Mouse (Mus musculus): ENCODE measurements at regions not wholly inside any gene's neighbourhood (a gene's known extent, or its start where the extent isn't known, plus 50 kb on each side); places are given as distances from the start of the nearest gene placed in this dataset.
A peak's percentile ranks its signal among the peaks of the same experiment; 100 is the strongest.

DNA sequence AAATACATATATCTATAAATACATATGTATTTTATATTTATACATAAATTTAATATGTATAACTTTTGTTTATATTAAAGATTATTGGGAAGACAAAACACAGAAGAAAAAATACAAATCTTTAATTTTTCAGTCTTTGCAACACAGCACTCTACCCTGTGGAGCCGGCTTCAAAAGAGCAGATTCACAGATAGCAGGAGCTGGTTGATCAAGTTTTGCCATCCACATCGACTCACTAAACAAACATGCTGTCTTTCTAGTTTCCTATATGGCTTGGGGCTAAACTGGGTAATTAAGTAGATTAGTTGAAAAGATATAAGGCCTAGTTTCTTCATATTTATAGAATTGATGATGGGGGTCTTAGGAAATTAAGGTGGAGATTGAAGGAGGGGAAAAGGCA is 311.2 kb upstream of the Marcks start:
- DNase-seq (ENCODE audit: low spot score), result no peak
- 71% methylated on average over 2 of the region's 2 CpGs for WGBS
- Histone ChIP-seq H3K4me3 (ENCODE audit: low read depth, low read length) (no peak overlapping the region), H3K4me2 (ENCODE audit: low read depth, low read length) (no peak overlapping the region), H3K9ac (replicated peaks; ENCODE audit: low read length) (no peak overlapping the region), H3K27me3 (ENCODE audit: control insufficient read depth, insufficient read depth, low read length) (no peaks in the 10 kb centered on the region), H3K27ac (replicated peaks; ENCODE audit: low read depth, low read length) (no peak overlapping the region), H3K4me1 (ENCODE audit: control insufficient read depth, insufficient read depth, low read length) (no peaks in the 10 kb centered on the region), H3K36me3 (replicated peaks; ENCODE audit: control insufficient read depth, insufficient read depth, low read depth, low read length) (no peaks in the 10 kb centered on the region), H3K9me3 (replicated peaks; ENCODE audit: control insufficient read depth, low read length) (no peaks in the 10 kb centered on the region)
- no peak for ATAC-seq (replicated peaks; ENCODE audit: insufficient number of reproducible peaks, low FRiP score, low TSS enrichment, low read depth)

DNA sequence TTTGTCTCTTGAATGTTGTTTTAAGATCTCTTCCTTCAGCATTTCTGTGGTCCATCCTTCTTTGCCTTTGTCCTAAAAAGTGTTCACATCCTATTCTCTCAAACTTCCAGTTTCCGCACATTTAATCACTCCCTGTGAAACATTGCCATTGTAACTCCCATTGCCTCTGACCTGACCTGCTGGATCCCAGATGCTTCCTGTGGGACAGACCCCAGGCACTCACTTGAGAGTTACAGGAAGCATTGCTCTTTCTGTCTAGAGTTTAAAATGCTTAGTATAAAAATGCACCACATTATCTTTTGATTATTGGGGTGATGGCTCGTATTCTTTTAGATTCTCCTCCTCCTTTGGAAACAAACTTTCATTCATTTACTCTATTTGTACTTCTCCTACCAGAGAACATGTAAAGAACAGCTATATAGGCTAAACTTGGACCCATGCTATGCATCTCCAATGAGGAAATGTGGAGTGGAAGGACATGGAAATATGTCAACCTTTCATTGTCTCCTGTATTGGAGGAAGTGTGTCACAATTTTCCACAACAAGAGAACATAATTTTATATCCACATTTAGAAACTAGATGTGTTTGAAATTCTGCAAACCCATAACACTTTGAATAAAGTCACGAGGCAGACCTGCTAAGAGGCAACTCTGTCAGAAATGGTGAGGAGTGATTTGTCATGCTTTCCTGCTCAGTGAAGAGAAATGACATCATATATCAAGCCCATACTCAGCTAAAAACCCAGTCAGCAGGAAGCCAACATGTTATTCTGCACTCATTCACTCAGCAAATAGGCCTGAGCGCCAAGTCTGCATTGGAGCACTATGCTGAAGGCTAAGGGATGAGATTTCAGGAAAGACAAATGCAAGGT is 308.8 kb upstream of the Marcks start:
- 72% methylated on average over 4 of the region's 4 CpGs for WGBS
- H3K9ac ChIP-seq (replicated peaks; ENCODE audit: low read length), result no peak overlapping the region
- H3K27ac ChIP-seq (replicated peaks; ENCODE audit: low read depth, low read length), result no peak overlapping the region
- no peak overlapping the region for H3K4me2 ChIP-seq (ENCODE audit: low read depth, low read length)
- DNase-seq (ENCODE audit: low spot score), result no peak
- no peaks in the 10 kb centered on the region for H3K4me1 ChIP-seq (ENCODE audit: control insufficient read depth, insufficient read depth, low read length)
- no peak overlapping the region for H3K4me3 ChIP-seq (ENCODE audit: low read depth, low read length)
- no peak for ATAC-seq (replicated peaks; ENCODE audit: insufficient number of reproducible peaks, low FRiP score, low TSS enrichment, low read depth)
- no peaks in the 10 kb centered on the region for H3K9me3 ChIP-seq (replicated peaks; ENCODE audit: control insufficient read depth, low read length)
- H3K36me3 ChIP-seq (replicated peaks; ENCODE audit: control insufficient read depth, insufficient read depth, low read depth, low read length), result no peaks in the 10 kb centered on the region
- no peaks in the 10 kb centered on the region for H3K27me3 ChIP-seq (ENCODE audit: control insufficient read depth, insufficient read depth, low read length)

DNA sequence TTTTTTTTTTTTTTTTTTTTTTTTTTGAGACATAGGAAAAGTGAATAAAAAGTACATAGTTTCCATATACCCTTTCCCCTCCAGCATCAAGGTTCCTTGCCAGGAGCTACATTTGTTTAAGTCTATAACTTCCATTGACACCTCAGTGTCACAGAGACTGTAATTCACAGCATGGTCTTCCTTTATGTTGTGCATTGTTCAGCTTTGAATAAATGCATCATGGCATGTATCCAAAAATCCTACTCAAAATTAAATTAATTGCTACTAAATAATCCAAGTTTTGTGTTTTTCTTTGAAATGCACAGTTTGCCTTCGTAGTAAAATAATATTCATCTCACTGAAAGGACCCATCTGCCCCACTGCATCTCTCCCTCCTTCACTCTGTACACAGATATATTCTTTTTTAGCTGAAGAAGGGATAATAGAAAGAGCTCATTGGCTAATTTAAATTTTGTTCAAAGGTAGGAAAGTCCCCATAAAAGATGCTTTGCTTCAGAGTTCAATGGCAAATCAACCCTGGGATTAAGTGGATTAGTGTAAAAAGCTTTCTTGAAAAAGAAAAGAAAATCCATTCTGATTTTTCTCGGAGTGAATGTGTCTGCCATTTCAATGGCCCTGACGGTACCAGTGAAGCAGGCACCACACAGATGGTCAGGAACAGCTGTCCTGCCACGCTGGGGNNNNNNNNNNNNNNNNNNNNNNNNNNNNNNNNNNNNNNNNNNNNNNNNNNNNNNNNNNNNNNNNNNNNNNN is 301.3 kb upstream of the Marcks start:
- no peaks in the 10 kb centered on the region for H3K4me1 ChIP-seq (ENCODE audit: control insufficient read depth, insufficient read depth, low read length)
- H3K36me3 ChIP-seq (replicated peaks; ENCODE audit: control insufficient read depth, insufficient read depth, low read depth, low read length), result no peaks in the 10 kb centered on the region
- H3K4me2 ChIP-seq (ENCODE audit: low read depth, low read length), result no peak overlapping the region
- H3K9ac ChIP-seq (replicated peaks; ENCODE audit: low read length), result no peak overlapping the region
- H3K4me3 ChIP-seq (ENCODE audit: low read depth, low read length), result no peak overlapping the region
- H3K9me3 ChIP-seq (replicated peaks; ENCODE audit: control insufficient read depth, low read length), result no peaks in the 10 kb centered on the region
- DNase-seq (ENCODE audit: low spot score) (no peak), ATAC-seq (replicated peaks; ENCODE audit: insufficient number of reproducible peaks, low FRiP score, low TSS enrichment, low read depth) (0 out of 2 replicates have a peak, but pooled peaks have one; percentile 56)
- 68% methylated on average over 4 of the region's 4 CpGs for WGBS
- no peaks in the 10 kb centered on the region for H3K27me3 ChIP-seq (ENCODE audit: control insufficient read depth, insufficient read depth, low read length)
- no peak overlapping the region for H3K27ac ChIP-seq (replicated peaks; ENCODE audit: low read depth, low read length)

DNA sequence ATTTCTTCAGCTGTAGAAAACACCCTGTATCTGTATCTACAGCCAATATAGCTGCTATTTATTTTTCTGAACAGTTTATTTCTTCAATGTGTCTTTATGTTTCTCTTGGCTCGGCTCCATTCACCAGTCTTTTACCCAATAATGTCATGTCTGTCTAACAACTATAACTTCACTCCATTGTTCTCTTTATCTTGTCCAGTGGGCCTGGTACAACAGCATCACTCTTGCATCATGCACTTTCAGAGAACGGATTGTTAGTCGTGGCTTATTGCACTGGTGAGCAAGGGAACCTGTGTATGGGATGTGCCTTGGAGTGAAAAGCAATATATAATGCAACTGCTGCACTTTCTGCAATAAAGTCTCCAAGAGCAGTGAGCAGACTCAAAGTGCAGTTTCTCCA is 299.6 kb upstream of the Marcks start:
- Histone ChIP-seq H3K9me3 (replicated peaks; ENCODE audit: control insufficient read depth, low read length) (no peaks in the 10 kb centered on the region), H3K36me3 (replicated peaks; ENCODE audit: control insufficient read depth, insufficient read depth, low read depth, low read length) (no peaks in the 10 kb centered on the region), H3K4me2 (ENCODE audit: low read depth, low read length) (no peak overlapping the region), H3K4me3 (ENCODE audit: low read depth, low read length) (no peak overlapping the region), H3K9ac (replicated peaks; ENCODE audit: low read length) (no peak overlapping the region), H3K27me3 (ENCODE audit: control insufficient read depth, insufficient read depth, low read length) (no peaks in the 10 kb centered on the region), H3K4me1 (ENCODE audit: control insufficient read depth, insufficient read depth, low read length) (no peaks in the 10 kb centered on the region), H3K27ac (replicated peaks; ENCODE audit: low read depth, low read length) (no peak overlapping the region)
- no peak for DNase-seq (ENCODE audit: low spot score)
- ATAC-seq (replicated peaks; ENCODE audit: insufficient number of reproducible peaks, low FRiP score, low TSS enrichment, low read depth), result no peak
- 75% methylated on average over 3 of the region's 3 CpGs for WGBS

DNA sequence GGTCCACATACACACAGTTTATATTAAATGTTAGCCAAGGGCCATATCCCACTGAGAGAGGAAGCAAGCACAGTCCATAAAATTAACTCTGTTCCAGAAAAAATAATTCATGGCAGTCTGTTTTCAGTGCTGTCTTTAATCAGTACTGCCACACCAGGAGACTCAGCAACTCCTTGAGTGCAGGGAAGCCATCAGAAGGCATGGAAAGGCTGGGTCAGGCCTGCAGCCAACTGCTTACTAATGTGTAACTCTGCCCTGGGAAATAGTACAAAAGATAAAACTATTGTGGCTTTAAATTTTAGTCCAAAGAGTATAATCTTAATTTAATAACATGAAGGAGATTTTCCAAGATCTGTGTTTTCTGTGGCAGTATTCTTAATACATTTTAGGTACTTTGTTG is 298.1 kb upstream of the Marcks start:
- H3K27me3 ChIP-seq (ENCODE audit: control insufficient read depth, insufficient read depth, low read length), result no peaks in the 10 kb centered on the region
- H3K4me1 ChIP-seq (ENCODE audit: control insufficient read depth, insufficient read depth, low read length), result no peaks in the 10 kb centered on the region
- DNase-seq (ENCODE audit: low spot score) (no peak), ATAC-seq (replicated peaks; ENCODE audit: insufficient number of reproducible peaks, low FRiP score, low TSS enrichment, low read depth) (no peak)
- H3K9ac ChIP-seq (replicated peaks; ENCODE audit: low read length), result no peak overlapping the region
- H3K4me2 ChIP-seq (ENCODE audit: low read depth, low read length), result no peak overlapping the region
- H3K27ac ChIP-seq (replicated peaks; ENCODE audit: low read depth, low read length), result no peak overlapping the region
- H3K9me3 ChIP-seq (replicated peaks; ENCODE audit: control insufficient read depth, low read length), result no peaks in the 10 kb centered on the region
- H3K4me3 ChIP-seq (ENCODE audit: low read depth, low read length), result no peak overlapping the region
- no peaks in the 10 kb centered on the region for H3K36me3 ChIP-seq (replicated peaks; ENCODE audit: control insufficient read depth, insufficient read depth, low read depth, low read length)

DNA sequence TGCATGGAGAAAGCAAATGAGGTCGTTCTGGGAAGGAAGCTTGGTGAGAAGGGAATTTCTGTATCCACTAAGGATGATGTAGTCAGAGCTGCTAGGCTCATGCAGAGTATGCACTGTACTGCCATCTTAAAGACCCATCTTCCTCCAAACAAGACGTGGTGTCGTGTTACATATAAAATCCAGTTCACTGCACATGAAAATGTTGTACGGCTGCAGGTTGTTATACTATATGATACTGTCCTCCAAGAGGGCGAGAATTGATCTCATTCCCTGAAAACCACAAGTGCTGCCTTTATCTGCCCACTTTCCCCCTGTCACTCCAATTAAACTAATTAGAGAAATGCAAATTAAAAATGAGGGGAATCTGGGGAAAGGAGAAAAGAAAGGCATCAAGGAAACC is 295.5 kb upstream of the Marcks start:
- H3K4me1 ChIP-seq (ENCODE audit: control insufficient read depth, insufficient read depth, low read length), result no peaks in the 10 kb centered on the region
- no peaks in the 10 kb centered on the region for H3K36me3 ChIP-seq (replicated peaks; ENCODE audit: control insufficient read depth, insufficient read depth, low read depth, low read length)
- no peaks in the 10 kb centered on the region for H3K9me3 ChIP-seq (replicated peaks; ENCODE audit: control insufficient read depth, low read length)
- no peaks in the 10 kb centered on the region for H3K27me3 ChIP-seq (ENCODE audit: control insufficient read depth, insufficient read depth, low read length)
- WGBS, result 63% methylated on average over 5 of the region's 5 CpGs
- DNase-seq (ENCODE audit: low spot score) (peak; percentile 19), ATAC-seq (replicated peaks; ENCODE audit: insufficient number of reproducible peaks, low FRiP score, low TSS enrichment, low read depth) (no peak)
- no peak overlapping the region for H3K9ac ChIP-seq (replicated peaks; ENCODE audit: low read length)
- no peak overlapping the region for H3K27ac ChIP-seq (replicated peaks; ENCODE audit: low read depth, low read length)
- no peak overlapping the region for H3K4me2 ChIP-seq (ENCODE audit: low read depth, low read length)
- no peak overlapping the region for H3K4me3 ChIP-seq (ENCODE audit: low read depth, low read length)

DNA sequence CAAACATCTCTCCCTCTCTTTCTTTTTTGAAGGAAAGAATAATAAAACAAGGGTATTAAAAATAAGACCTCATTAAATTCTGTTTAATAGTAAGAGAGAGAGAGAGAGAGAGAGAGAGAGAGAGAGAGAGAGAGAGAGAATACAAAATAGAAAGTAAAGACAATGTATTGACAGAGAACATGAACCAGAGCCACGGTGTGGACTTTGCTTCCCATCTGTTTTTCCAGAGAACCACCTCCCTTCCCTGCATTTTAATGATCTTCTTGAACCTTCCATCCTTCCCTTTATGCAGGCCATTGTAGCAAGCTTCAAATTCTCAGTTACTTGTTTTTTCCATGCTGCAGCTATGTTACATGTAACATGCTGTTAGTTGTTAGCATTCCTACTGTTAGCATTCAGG is 284.3 kb upstream of the Marcks start:
- H3K9ac ChIP-seq (replicated peaks; ENCODE audit: low read length), result no peak overlapping the region
- H3K4me1 ChIP-seq (ENCODE audit: control insufficient read depth, insufficient read depth, low read length), result no peaks in the 10 kb centered on the region
- no peaks in the 10 kb centered on the region for H3K36me3 ChIP-seq (replicated peaks; ENCODE audit: control insufficient read depth, insufficient read depth, low read depth, low read length)
- no peak overlapping the region for H3K4me2 ChIP-seq (ENCODE audit: low read depth, low read length)
- H3K4me3 ChIP-seq (ENCODE audit: low read depth, low read length), result no peak overlapping the region
- no peaks in the 10 kb centered on the region for H3K27me3 ChIP-seq (ENCODE audit: control insufficient read depth, insufficient read depth, low read length)
- ATAC-seq (replicated peaks; ENCODE audit: insufficient number of reproducible peaks, low FRiP score, low TSS enrichment, low read depth) (no peak), DNase-seq (ENCODE audit: low spot score) (no peak)
- no peak overlapping the region for H3K27ac ChIP-seq (replicated peaks; ENCODE audit: low read depth, low read length)
- WGBS, result 54% methylated on average over 1 of the region's 1 CpGs
- H3K9me3 ChIP-seq (replicated peaks; ENCODE audit: control insufficient read depth, low read length), result no peaks in the 10 kb centered on the region

DNA sequence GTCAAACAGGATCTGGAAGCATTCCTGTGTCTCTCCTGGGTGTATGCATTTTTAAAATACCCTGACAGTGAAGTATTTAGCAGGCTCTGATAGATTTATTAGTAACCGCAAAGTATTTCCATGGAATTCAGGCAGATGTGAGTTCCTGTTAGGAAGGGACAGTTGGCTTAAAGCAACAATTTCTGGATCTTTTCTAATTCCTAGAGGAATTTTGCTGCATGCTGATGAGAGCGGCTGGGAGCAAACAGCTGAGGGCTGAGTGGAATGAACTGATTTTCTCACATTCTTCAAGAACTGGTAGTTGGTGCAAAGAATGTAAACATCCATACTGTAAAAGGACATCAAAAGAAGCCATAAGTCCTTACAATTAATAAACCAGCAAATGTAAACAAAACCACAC is 283.9 kb upstream of the Marcks start:
- H3K27ac ChIP-seq (replicated peaks; ENCODE audit: low read depth, low read length), result no peak overlapping the region
- ATAC-seq (replicated peaks; ENCODE audit: insufficient number of reproducible peaks, low FRiP score, low TSS enrichment, low read depth), result no peak
- no peaks in the 10 kb centered on the region for H3K4me1 ChIP-seq (ENCODE audit: control insufficient read depth, insufficient read depth, low read length)
- H3K9ac ChIP-seq (replicated peaks; ENCODE audit: low read length), result no peak overlapping the region
- no peak overlapping the region for H3K4me2 ChIP-seq (ENCODE audit: low read depth, low read length)
- 54% methylated on average over 2 of the region's 2 CpGs for WGBS
- no peaks in the 10 kb centered on the region for H3K9me3 ChIP-seq (replicated peaks; ENCODE audit: control insufficient read depth, low read length)
- H3K4me3 ChIP-seq (ENCODE audit: low read depth, low read length), result no peak overlapping the region
- DNase-seq (ENCODE audit: low spot score), result no peak
- no peaks in the 10 kb centered on the region for H3K36me3 ChIP-seq (replicated peaks; ENCODE audit: control insufficient read depth, insufficient read depth, low read depth, low read length)
- no peaks in the 10 kb centered on the region for H3K27me3 ChIP-seq (ENCODE audit: control insufficient read depth, insufficient read depth, low read length)
